ENCODE assay signal across 8 mouse cellular contexts in genomic region chr16:95861231-95861690, GRCm38 (mm10).
DNase-seq lines count a peak whose midpoint lies in the region; ATAC-seq lines count a peak whose summit lies in the region.

No protein-coding gene starts in this region.

- no peak overlapping the region for H3K9ac ChIP-seq in forebrain, embryonic 14.5 days (ENCODE audit: low read length)
- no peak overlapping the region for H3K9ac ChIP-seq in forebrain, embryonic 16.5 days (replicated peaks; ENCODE audit: low read depth, low read length)
- H3K9ac ChIP-seq in heart, embryonic 12.5 days = no peak overlapping the region

- no peak overlapping the region for H3K4me2 ChIP-seq in forebrain, embryonic 14.5 days (ENCODE audit: low read length)
- no peak overlapping the region for H3K4me2 ChIP-seq in forebrain, embryonic 16.5 days (ENCODE audit: low read length)
- H3K4me2 ChIP-seq in heart, embryonic 12.5 days = no peak overlapping the region

- no peaks in the 10 kb centered on the region for H3K79me2 ChIP-seq in macrophage (ENCODE audit: inconsistent target)

- no peaks in the 10 kb centered on the region for H3K4me1 ChIP-seq in forebrain, embryonic 14.5 days (ENCODE audit: control insufficient read depth, insufficient read depth, low read length)
- H3K4me1 ChIP-seq in forebrain, embryonic 16.5 days (replicated peaks; ENCODE audit: control insufficient read depth, insufficient read depth, low read length) = no peaks in the 10 kb centered on the region
- H3K4me1 ChIP-seq in heart, embryonic 12.5 days (replicated peaks) = peaks cover 24% of the 10 kb centered on the region

- H3K9me3 ChIP-seq in forebrain, embryonic 14.5 days (replicated peaks; ENCODE audit: control insufficient read depth, low read length) = no peaks in the 10 kb centered on the region
- no peaks in the 10 kb centered on the region for H3K9me3 ChIP-seq in forebrain, embryonic 16.5 days (ENCODE audit: control insufficient read depth, low read length)
- no peaks in the 10 kb centered on the region for H3K9me3 ChIP-seq in heart, embryonic 12.5 days (replicated peaks)

- no peak overlapping the region for H3K27ac ChIP-seq in forebrain, embryonic 14.5 days (ENCODE audit: low read depth, low read length)
- no peak overlapping the region for H3K27ac ChIP-seq in forebrain, embryonic 16.5 days (ENCODE audit: low read length)
- H3K27ac ChIP-seq in heart, embryonic 12.5 days (ENCODE audit: poor library complexity, severe bottlenecking) = peak overlapping the region; percentile 67
- 0 out of 2 replicates have a peak overlapping the region, but pooled peaks have one; percentile 5 for H3K27ac ChIP-seq in macrophage

- no peak overlapping the region for H3K4me3 ChIP-seq in forebrain, embryonic 14.5 days (ENCODE audit: low read depth, low read length)
- no peak overlapping the region for H3K4me3 ChIP-seq in forebrain, embryonic 16.5 days (replicated peaks; ENCODE audit: low read length)
- no peak overlapping the region for H3K4me3 ChIP-seq in heart, embryonic 12.5 days
- H3K4me3 ChIP-seq in macrophage (ENCODE audit: inconsistent target) = no peak overlapping the region

- ATAC-seq in forebrain, embryonic 14.5 days = no peak
- no peak for ATAC-seq in forebrain, embryonic 16.5 days
- peak; percentile 85 for ATAC-seq in heart, embryonic 12.5 days (ENCODE audit: insufficient number of reproducible peaks, low FRiP score)

- H3K36me3 ChIP-seq in forebrain, embryonic 14.5 days (ENCODE audit: control insufficient read depth, insufficient read depth, low read length) = no peaks in the 10 kb centered on the region
- no peaks in the 10 kb centered on the region for H3K36me3 ChIP-seq in forebrain, embryonic 16.5 days (ENCODE audit: control insufficient read depth, insufficient read depth)
- no peaks in the 10 kb centered on the region for H3K36me3 ChIP-seq in heart, embryonic 12.5 days
- no peaks in the 10 kb centered on the region for H3K36me3 ChIP-seq in macrophage (ENCODE audit: inconsistent target)

- peak; percentile 30 for DNase-seq in forebrain, embryonic 14.5 days (ENCODE audit: low spot score)
- peak; percentile 89 for DNase-seq in kidney, postnatal 14 days
- no peak for DNase-seq in layer of hippocampus, postnatal 14 days (ENCODE audit: low spot score in 2 of 2)
- no peak for DNase-seq in left cerebral cortex, adult 18-20 months (ENCODE audit: low spot score in 2 of 2)
- DNase-seq in frontal cortex, postnatal 36 days (ENCODE audit: low spot score in 2 of 2) = no peak

- 80% methylated on average over 12 of the region's 12 CpGs for WGBS in forebrain, embryonic 14.5 days
- WGBS in forebrain, embryonic 16.5 days = 81% methylated on average over 12 of the region's 12 CpGs
- WGBS in heart, embryonic 12.5 days = 25% methylated on average over 12 of the region's 12 CpGs
- 36% methylated on average over 11 of the region's 12 CpGs for WGBS in macrophage (ENCODE audit: missing documents)

- H3K27me3 ChIP-seq in forebrain, embryonic 14.5 days (replicated peaks; ENCODE audit: control insufficient read depth, insufficient read depth, low read length) = no peaks in the 10 kb centered on the region
- H3K27me3 ChIP-seq in forebrain, embryonic 16.5 days (replicated peaks; ENCODE audit: control insufficient read depth, insufficient read depth, low read length) = no peaks in the 10 kb centered on the region
- no peaks in the 10 kb centered on the region for H3K27me3 ChIP-seq in heart, embryonic 12.5 days (replicated peaks)

Comparison
In these comparisons a context has a peak if more than half of its experiments do, and no peak if none do; other contexts are left out.
1. DNase-seq: peak in forebrain, embryonic 14.5 days (single experiment) and kidney, postnatal 14 days (single experiment); none in layer of hippocampus, postnatal 14 days (0 of 2), left cerebral cortex, adult 18-20 months (0 of 2) and frontal cortex, postnatal 36 days (0 of 2).
2. H3K27ac ChIP-seq: peak in heart, embryonic 12.5 days (single experiment) and macrophage (single experiment); none in forebrain, embryonic 14.5 days (single experiment) and forebrain, embryonic 16.5 days (single experiment).